Mouse (Mus musculus): Measurements from ENCODE around the gene Glt8d2.
A peak's percentile ranks its signal among the peaks of the same experiment; 100 is the strongest.

Glt8d2 gene

GRCm38 (mm10) chr10:82690494-82690893 is at the start of gene Glt8d2:
TSS of gene Glt8d2 (minus strand) at chr10:82690650.
- DNase-seq, result peak; percentile 69

- peak; percentile 34 for DNase-seq
Measured at GRCm38 (mm10) chr10:82699296-82699941, 9.0 kb upstream of the Glt8d2 start.

GRCm38 (mm10) chr10:82698712-82699261 is 8.3 kb upstream of the Glt8d2 start:
- DNase-seq, result peak; percentile 96

GRCm38 (mm10) chr10:82697305-82697898 is 7.0 kb upstream of the Glt8d2 start:
- DNase-seq, result peak; percentile 22

GRCm38 (mm10) chr10:82696453-82697079 is 6.1 kb upstream of the Glt8d2 start:
- peak; percentile 27 for DNase-seq

GRCm38 (mm10) chr10:82695956-82696355 is 5.5 kb upstream of the Glt8d2 start, which contains the start of gene Hcfc2:
TSS of gene Hcfc2 (plus strand) at chr10:82696160.
- no peak for DNase-seq

GRCm38 (mm10) chr10:82689681-82690211 is 704 bp downstream of the Glt8d2 start:
- DNase-seq, result peak; percentile 35

GRCm38 (mm10) chr10:82685440-82685839 is 5.0 kb downstream of the Glt8d2 start:
- no peak for DNase-seq

- no peak for DNase-seq
Measured at GRCm38 (mm10) chr10:82681639-82682038, 8.8 kb downstream of the Glt8d2 start.

GRCm38 (mm10) chr10:82680769-82681168 is 9.7 kb downstream of the Glt8d2 start:
- DNase-seq, result no peak

GRCm38 (mm10) chr10:82676949-82677348 is 13.5 kb downstream of the Glt8d2 start:
- no peak for DNase-seq

- DNase-seq, result no peak
Measured at GRCm38 (mm10) chr10:82670205-82670604, 20.2 kb downstream of the Glt8d2 start.

- DNase-seq, result peak; percentile 93
Measured at GRCm38 (mm10) chr10:82666436-82667234, 23.8 kb downstream of the Glt8d2 start.

- no peak for DNase-seq
Measured at GRCm38 (mm10) chr10:82665951-82666350, 24.5 kb downstream of the Glt8d2 start.

- DNase-seq, result no peak
Measured at GRCm38 (mm10) chr10:82663289-82663688, 27.2 kb downstream of the Glt8d2 start.

GRCm38 (mm10) chr10:82662267-82662990 is 28.0 kb downstream of the Glt8d2 start:
- DNase-seq, result peak; percentile 7

- DNase-seq, result no peak
Measured at GRCm38 (mm10) chr10:82661820-82662219, 28.6 kb downstream of the Glt8d2 start.

- DNase-seq, result no peak
Measured at GRCm38 (mm10) chr10:82654581-82654980, 35.9 kb downstream of the Glt8d2 start.

- no peak for DNase-seq
Measured at GRCm38 (mm10) chr10:82652625-82653024, 37.8 kb downstream of the Glt8d2 start.

- DNase-seq, result no peak
Measured at GRCm38 (mm10) chr10:82651221-82651620, 39.2 kb downstream of the Glt8d2 start.

GRCm38 (mm10) chr10:82647205-82647811 is 43.1 kb downstream of the Glt8d2 start:
- DNase-seq, result no peak

GRCm38 (mm10) chr10:82646083-82646482 is 44.4 kb downstream of the Glt8d2 start:
- DNase-seq, result no peak

All from lung, postnatal 10 days (tissue).